Mouse (Mus musculus) heart, postnatal 10 days (tissue): ENCODE results near the gene Utp4. TPM values are rescaled to one million over a fixed set of nuclear protein-coding genes. Genes with fewer than 3 reads are reported as not detected.

Experiments used
- DNase-seq, 2 experiments: peaks; one replicate each; pipeline ENCODE4 v3.0.0; 2021
- intact Hi-C: fragments of 180-260 bp; cut with DNase I; formaldehyde crosslinking; loops from one replicate; pipeline ENCODE4 v1.15.1; 2025
- total RNA-seq, 2 experiments: library from RNA; stranded (reverse); gene quantifications; 2 replicates each; pipeline ENCODE4 v1.2.3; 2021

Gene Utp4
- total RNA-seq, 2 experiments from 2014 or later = 23.8 to 25.0 TPM

DNA sequence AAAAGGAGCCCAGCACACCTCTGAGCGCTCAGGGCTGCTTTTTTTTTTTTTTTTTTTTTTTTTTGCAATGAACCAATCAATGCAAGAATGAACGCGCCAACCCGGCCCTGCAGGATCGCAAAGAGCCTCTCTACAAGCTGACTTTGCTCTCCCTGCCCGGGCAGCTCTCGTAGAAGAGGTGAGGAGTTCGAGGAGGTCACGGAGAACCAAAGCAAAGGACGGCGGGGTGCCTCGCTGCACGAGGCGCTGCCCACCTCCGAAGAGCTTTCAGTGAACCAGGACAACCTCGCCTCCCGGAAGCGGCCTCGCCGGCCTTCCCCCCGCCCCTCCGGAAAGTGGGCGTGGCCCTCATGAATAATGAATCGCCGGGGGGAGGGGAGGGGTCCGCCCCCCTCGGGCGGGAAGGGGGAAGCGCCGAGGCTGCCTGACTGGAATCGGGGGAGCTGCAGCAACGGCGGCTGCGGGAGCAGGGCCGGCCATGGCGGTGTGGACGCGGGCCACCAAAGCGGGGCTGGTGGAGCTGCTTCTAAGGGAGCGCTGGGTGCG, 42.0 kb downstream of the Utp4 start, which contains the start of gene Sntb2:
TSS of gene Sntb2 (plus strand) at position 427 of the 546 bp plus-strand sequence.
- intact Hi-C loops = loop anchor here (5.0 kb wide), 1 partner anchor 37 kb away; no protein-coding TSS in a partner anchor
- DNase-seq = peak; percentile 94 to 96

DNA sequence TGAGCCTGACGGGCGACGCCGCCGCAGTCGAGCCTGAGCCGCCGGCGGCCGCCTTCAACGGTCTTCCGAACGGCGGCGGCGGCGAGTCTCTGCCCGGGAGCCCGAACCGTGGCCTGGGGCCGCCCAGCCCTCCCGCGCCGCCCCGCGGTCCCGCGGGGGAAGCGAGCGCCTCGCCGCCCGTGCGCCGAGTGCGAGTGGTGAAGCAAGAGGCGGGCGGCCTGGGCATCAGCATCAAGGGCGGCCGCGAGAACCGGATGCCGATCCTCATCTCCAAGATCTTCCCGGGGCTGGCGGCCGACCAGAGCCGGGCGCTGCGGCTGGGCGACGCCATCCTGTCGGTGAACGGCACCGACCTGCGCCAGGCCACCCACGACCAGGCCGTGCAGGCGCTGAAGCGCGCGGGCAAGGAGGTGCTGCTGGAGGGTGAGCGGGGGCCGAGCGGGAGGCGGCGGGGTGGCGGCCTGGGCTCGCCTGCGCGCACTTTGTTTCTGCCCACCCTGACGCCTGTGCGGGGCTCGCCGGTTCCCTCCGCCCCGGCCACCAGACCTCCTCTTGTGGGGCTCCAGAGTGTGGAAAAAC, 42.6 kb downstream of the Utp4 start:
- DNase-seq = peak in 1 of 2 experiments; percentile 74
- intact Hi-C loops = loop anchor here (5.0 kb wide), 1 partner anchor 36 kb away; no protein-coding TSS in a partner anchor

DNA sequence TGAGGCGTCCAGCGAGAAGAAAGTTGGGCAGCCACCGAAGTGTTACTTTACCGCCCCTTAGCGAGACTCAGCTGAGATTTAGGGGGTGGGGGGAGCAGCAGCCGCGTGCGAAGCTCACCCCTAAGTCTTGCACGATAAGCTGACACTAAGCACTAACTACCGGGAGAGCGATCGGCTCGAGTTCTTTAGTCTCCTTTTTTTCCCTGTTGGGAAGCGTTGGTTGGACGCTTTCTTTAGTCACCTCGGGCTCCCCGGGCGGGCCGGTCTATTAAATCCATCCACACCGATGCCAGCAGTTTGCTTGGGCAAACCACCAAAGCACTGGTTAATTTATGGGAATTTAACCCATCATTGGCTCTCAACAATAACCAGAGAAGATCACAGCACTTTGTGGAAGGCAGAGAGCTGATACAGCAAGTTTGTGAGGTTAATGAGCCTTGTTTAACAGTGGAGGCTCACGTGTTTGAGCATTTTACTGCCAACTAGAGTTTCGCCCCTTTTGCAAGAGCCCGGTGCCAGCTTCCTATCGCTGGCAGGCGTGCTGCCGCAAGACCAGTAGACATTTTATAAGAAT, 43.1 kb downstream of the Utp4 start:
- peak; percentile 65 to 67 for DNase-seq
- intact Hi-C loops = loop anchor here (5.0 kb wide), 1 partner anchor 36 kb away; no protein-coding TSS in a partner anchor

DNA sequence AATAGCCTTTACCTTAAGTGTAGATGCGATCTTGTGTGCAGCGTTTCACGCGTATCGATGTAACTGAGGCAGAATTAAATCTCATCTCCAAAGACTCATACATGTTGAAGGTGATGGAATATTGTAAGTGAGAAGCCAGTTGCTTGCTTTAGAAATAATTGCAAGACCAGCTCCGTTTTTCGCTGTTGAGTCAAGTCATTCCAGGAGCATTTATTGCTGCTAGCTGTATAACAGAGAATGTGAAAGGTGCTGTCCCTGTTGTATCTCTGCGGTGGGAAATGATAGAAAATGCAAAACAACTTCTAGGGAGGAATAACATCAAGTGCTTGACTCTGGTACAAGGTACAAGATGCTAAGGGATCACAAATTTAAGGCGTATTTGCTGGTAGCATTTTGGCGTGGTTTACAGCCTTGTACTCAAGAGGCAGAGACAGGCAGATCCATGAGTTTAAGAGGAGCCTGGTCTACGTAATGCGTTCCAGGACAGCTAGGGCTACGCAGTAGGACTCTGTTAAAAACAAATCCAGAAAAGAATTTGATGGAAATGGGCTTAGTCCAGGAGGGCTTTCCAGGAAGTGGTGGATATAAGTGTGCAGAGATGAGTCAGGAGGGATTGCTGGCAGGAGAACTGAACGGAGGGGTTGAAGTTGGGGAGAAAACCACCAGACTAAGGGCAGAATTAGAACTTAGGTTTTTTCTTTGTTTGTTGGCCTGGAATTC, 43.8 kb downstream of the Utp4 start:
- no peak for DNase-seq
- intact Hi-C loops = loop anchor here (5.0 kb wide), 1 partner anchor 35 kb away; no protein-coding TSS in a partner anchor

DNA sequence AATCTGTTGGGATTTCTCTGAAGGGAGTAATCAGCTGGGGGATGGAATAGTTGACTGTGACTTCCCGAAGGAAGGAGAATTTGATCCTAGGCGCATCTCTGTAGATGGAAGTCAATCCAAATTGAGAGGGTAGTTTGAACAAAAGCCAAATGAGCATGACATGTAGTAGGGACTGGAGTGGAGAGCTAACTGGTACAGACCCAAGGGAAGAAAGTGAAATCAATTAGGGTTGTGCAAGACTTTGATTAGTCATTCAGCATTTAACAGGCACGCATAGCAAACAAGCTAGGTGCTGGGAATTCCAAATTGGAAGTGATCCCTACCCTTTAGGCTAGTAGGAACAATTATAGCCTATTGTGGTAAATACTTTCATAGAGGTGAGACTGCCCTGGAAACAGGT, 48.4 kb downstream of the Utp4 start:
- DNase-seq = no peak
- intact Hi-C loops = no loop called here

DNA sequence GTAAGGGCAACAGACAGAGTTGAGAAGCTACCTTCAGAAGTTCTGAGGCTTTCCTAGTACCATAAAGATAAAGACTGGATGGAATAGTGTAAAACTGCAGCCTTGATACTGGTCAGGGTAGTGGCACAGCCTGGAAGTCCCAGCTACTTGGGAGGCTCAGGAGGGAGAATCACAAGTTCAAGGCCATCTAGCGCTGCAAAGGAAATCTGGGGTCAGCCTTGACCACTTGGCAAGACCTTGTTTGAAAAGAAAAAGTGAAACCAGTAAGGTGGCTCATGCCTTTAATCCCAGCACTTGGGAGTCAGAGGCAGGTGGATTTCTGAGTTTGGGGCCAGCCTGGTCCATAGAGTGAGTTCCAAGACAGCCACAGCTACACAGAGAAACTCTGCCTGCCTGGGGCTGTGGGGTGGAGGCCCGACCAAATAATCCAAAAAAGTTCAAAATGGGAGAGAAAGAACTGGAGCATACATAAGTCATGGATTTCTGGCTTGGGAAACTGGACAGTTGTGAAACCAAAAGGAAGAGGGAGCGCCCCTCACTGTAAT, 50.5 kb downstream of the Utp4 start:
- intact Hi-C loops = no loop called here
- DNase-seq = peak in 1 of 2 experiments; percentile 18

DNA sequence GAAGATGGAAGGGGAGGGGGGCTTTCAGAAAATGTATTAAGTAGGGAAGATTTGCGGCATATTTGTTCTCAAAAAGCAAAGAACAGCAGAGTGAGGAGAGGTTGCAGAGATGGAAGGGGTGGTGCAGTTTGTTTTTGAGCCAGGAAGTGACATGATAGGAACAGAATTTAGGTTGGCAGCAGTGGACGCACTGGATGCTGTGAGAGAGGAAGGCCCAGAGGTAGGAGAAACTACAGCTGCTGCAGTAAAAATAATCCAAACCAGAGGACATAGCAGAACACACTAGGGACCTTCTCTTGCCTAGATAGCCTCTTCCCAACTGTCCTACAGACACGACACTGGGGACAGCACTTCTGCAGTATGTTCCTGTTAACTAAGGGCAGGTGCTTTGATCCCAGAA, 51.3 kb downstream of the Utp4 start:
- intact Hi-C loops = no loop called here
- peak; percentile 73 to 75 for DNase-seq

DNA sequence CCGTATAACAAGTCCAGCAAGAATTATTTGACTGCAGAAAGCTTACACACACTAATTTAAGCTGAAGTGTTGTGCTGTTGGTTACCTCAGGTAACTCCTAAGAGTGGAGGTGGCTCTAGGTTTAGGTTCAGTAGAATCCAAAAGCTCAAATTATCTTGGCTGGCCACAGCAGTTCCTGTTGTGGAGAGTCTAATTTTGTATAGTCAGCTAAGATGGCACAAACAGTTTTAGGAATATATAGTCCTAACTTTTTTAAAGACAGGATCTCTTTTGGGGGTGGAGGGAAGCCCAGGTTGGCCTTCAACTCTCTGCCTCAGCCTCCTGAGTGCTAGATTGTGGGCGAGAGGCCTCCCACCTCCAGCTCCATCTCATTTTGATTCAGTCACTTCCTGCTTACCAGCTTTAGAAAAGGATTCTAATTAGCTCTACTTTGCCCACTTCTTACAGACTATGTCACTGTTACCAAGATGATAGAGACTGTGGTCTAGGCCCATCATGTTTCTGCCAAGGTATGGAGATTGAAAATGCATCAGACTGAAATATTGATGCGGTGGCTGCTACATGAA, 55.3 kb downstream of the Utp4 start:
- intact Hi-C loops = no loop called here
- no peak for DNase-seq

DNA sequence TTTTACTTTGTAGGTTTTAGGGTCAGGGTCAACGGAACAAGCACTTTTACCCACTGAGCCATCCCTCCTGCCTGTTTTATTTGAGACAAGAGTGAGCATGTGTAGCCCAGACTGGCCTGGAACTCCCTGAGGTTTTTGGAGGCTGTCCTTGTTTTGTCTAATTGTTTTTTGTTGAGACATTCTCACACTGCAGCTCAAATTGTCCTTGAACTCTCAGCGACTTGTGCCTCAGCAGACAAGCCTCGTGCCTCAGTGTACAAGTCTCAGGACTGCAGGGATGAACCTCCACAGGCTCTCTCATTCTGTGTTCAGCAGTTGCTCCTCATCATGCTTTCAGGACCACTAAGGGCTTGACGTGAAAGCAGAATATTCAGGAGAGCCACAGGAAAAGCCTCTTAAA, 58.3 kb downstream of the Utp4 start:
- intact Hi-C loops = no loop called here
- DNase-seq = no peak

DNA sequence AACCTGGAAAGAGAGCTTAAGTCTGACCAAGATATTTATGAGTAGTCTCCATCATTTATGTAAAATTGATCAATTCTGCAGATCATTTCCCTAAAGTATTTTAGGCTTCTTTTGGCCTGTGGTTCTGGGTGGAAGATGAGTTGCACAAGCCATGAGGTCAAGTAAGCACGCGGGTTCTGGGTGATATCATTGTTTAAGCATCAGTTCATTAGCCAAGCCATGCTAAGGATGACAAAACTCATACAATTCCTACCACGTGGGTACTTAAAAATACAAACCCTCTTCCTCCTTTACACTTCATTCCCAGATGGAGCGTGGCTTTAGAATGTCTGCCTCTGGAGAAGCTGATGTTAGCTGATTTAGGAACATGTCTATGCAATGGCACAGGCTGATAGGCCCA, 60.1 kb downstream of the Utp4 start:
- no peak for DNase-seq
- intact Hi-C loops = no loop called here

DNA sequence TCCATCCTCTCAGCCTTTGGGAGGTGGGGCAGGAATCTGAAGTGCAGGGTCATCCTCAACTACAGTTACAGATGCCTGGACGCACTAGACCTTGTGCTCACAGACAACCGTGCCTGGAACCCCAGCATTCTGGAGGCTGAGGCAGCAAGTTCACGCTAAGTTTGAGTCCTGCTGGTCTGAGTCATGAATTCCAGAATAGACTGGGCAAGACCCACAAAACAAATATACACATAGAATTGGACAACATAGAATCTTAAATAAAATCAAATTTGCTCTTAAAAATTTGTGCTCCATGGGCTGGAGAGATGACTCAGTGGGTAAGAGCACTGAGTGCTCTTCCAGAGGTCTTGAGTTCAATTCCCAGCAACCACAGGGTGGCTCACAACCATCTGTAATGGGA, 63.6 kb downstream of the Utp4 start:
- DNase-seq = no peak
- intact Hi-C loops = no loop called here

DNA sequence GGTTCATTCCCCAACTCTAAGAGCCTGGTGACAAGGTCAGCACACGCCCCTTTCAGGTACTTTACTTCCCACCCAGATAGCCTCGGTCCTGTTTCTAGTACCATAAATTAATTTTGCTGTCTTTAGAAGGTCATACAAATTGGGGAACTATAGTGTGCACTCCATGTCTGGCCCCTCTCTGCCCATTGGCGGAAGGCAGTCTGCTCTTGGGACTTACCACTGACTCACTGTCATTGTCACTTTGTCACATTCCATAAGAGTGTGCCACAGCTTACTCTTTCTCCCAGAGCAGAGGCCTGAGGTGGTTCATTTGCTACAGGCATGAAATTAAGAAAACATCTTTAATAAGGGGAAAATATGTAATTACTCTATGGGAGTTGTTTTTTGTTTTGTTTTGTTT, 64.8 kb downstream of the Utp4 start:
- intact Hi-C loops = no loop called here
- DNase-seq = no peak

DNA sequence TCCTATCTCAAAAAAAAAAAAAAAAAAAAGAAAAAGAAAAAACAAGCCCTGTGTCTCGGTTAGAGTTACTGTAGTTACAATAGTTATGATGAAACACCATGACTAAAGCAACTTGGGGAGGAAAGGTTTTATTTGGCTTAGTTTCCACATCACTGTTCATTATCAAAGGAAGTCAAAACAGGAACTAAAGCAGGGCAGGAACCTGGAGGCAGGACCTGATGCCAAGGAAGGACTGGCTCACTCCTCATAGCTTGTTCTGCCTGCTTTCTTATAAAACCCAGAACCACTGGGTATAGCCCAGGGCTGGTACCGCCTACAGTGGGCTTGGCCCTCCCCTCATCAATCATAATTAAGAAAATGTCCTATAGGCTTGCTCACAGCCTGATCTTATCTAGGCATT, 66.2 kb downstream of the Utp4 start:
- DNase-seq = no peak
- intact Hi-C loops = no loop called here

DNA sequence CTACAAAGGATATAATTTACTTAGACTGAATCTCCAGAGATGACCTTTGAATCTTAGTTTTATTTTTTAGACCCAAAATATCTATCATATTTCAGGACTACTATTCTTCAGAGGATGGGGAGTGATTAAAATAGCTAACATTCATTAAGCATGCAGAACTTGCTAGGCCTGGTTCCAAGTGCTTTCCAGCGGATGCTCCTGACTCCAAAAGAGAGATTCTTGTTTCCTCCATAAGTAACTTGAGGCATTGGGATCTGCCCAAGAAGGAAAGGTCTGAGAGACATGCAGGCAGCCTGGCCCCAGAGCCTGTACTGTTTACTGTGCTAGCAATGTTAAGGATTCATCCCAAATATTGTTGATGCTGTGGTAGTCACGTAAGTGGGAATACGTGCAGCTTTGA, 68.9 kb downstream of the Utp4 start:
- intact Hi-C loops = no loop called here
- peak; percentile 49 to 50 for DNase-seq

DNA sequence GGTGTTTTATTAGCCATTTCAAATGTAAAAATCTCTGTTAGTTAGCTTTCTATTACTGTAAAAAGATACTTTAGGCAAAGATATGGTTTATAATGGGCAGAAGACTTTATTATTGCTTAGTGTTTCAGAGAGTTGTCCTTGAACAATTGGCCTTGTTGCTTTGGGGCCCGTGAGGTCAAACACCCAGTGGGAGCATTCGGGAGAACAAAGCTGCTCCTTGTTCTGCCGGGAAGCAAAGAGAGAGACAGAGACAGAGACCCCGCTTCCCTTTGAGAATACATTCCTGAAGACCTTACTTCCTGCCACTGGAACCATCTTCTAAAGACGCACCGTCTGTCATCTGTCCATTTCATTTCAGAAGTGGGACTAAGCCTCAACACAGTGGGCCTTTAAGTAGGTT, 69.9 kb downstream of the Utp4 start:
- intact Hi-C loops = no loop called here
- DNase-seq = no peak

DNA sequence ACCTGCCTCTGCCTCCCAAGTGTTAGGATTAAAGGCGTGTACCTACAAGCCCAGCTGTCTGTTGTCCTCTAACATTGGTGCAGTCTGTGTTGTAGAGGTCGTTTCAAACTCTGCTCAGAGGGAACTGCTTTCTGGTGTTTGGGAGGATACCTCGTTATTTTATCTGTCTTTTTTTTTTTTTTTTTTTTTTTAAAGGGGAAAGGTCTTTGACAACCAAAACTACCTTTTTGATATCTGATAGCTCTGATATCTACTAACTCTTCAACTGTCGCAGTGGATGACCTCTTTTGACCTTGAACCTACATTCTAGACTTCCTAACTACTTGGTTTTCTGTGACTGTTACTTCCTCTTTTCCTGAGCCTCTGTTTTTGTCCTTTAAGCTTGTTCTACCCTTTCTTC, 71.1 kb downstream of the Utp4 start:
- DNase-seq = no peak
- intact Hi-C loops = no loop called here

DNA sequence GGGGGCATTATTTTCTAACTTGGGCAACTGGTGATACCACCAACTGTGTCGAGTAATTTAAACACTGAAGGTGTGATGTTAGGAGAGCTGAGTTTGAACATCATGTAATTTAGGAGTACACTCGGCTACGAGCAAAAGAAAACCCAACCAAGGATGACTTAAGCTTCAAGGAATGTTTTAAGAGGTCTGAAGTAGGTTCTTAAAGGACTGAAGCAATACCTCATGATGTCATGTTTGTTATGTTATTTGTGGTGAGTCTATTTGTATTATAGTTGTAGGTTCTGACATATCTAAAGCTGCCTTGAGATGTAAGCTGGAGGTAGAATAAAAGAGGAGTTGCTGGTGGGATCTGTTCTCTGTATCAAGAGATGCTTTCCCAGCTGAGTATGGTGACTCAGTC, 76.5 kb downstream of the Utp4 start:
- intact Hi-C loops = loop anchor here (5.0 kb wide), 1 partner anchor 33 kb away; the partner anchor contains the start of gene Sntb2
- DNase-seq = no peak

DNA sequence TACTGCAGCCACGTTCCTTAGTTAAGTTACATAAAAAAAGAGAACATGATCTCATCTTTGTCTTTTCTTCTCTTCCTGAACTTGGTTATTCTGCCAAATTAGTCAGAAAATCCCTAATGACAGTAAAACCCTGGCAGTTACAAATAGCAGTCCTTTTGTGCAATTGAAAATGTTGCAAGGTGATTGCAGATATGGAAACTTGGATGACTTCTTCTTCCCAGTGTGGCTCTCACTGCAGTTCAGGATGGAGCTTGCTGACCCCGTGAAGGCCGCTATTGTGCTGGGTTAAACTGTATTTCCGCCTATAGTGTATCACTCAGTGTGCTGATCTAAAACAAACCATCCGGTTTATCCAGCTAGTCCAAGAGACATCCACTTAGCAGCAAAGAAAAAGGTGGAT, 78.5 kb downstream of the Utp4 start:
- peak; percentile 54 for DNase-seq

More for the DNA sequence above, 78.5 kb downstream of the Utp4 start:
- intact Hi-C loops = loop anchor here (5.0 kb wide), 1 partner anchor 35 kb away; the partner anchor contains the start of gene Sntb2
